Mouse (Mus musculus) adipose tissue, adult 10 weeks (tissue): ENCODE data around the gene Rps6kc1. TPM values are rescaled to one million over a fixed set of nuclear protein-coding genes. Genes with fewer than 3 reads are reported as not detected.

Experiments
- polyA plus RNA-seq: library from polyadenylated mRNA; stranded (reverse); fragments of 350-450 nt; fragmentation: Illumina TruSeq; extraction: RNeasy Lipid Tissue Mini Kit (QIAGEN cat#74804); gene quantifications from one replicate; pipeline ENCODE4 v1.2.3, GENCODE M21; 2014; ENCODE audit warnings: low read depth, low replicate concordance

Rps6kc1 gene
- 8.7 TPM for polyA plus RNA-seq

DNA sequence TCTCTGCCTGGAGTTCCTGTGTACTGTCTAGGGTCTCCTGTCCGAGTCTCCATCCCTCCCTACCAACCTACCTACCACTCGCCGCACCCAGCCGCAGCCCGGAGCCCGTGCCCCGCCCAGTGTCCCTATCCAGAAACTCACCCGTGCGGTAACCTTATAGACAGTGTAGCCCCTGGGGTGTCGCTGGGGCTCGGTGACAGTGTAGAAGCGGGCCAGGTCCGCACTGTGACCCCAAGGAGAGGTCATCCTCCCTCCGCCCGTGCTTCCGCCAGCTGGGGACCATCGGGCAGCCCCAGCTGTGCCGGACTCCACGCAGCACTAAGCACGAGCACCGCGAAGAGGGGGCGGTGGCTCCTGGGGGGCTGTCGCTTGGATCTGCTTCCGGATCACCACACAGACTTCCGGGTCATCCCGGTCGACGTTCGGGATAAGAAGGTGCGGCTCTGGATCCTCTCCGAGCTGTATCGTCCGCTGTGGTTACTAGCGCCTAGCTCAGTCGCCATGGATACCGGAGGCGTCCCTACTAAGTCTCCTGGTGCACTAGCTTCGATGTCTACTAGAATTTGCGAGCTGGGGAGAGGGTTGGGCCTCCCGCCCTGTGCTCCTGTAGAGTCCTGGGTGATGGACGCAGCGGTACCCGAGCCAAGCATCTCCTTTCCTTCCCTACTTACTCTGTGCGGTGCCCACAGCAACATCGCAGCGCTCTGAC, at the start of gene Rps6kc1:
Rps6kc1 (minus strand) TSS at position 356 of the 709 bp plus-strand sequence.

DNA sequence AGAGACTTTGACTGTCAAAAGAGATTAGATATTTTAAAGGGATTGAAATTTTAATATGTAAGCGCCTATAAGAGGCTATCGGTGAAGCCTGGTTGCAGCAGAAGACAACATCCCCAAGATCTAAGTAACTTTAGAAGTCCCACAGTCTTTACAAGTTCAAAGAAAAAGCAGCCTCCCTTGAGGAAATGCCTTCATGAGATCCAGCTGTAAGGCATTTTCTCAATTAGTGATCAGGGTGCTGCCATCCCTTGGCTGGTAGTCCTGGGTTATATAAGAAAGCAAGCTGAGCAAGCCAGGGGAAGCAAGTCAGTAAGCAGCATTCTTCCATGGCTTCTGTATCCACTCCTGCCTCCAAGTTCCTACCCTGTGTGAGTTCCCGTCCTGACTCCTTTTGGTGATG, 13.2 kb upstream of the Rps6kc1 start, which contains the start of gene Angel2:
Angel2 (plus strand) TSS at position 301 of the 400 bp plus-strand sequence.

Other genes with a start within 250 kb of the Rps6kc1 start
- 37.3 TPM for gene Angel2, start 13.3 kb upstream of the Rps6kc1 start, polyA plus RNA-seq
- gene Vash2, start 67.5 kb upstream of the Rps6kc1 start, polyA plus RNA-seq: 13.5 TPM
- gene Flvcr1, start 114.4 kb upstream of the Rps6kc1 start, polyA plus RNA-seq: 10.2 TPM
- 7.8 TPM for gene Spata45, start 124.9 kb upstream of the Rps6kc1 start, polyA plus RNA-seq
- gene Tatdn3, start 151.2 kb upstream of the Rps6kc1 start, polyA plus RNA-seq: 25.6 TPM
- gene Nsl1, start 151.2 kb upstream of the Rps6kc1 start, polyA plus RNA-seq: 1.1 TPM
- 5.8 TPM for gene Batf3, start 186.1 kb upstream of the Rps6kc1 start, polyA plus RNA-seq